Mouse (Mus musculus) spleen, postnatal 4 days (tissue): ENCODE results near the gene Lyrm7.
"Not testable (repeated sequence)": the region's sequence is repeated elsewhere in the genome, so short reads cannot be mapped to it uniquely, and the experiment has no call there.

Source experiments
- DNase-seq, 2 experiments: peaks; one replicate each; pipeline ENCODE4 v3.0.0; 2022; ENCODE audit warnings: low spot score in 2 of 2

Gene Lyrm7

GRCm38 (mm10) chr11:54881051-54881474, 20.3 kb upstream of the Lyrm7 start:
- no peak for DNase-seq

GRCm38 (mm10) chr11:54879922-54880321, 19.2 kb upstream of the Lyrm7 start:
- DNase-seq, result no peak

GRCm38 (mm10) chr11:54879434-54879833, 18.7 kb upstream of the Lyrm7 start:
- DNase-seq, result peak in 1 of 2 experiments; percentile 33

GRCm38 (mm10) chr11:54878893-54879292, 18.2 kb upstream of the Lyrm7 start:
- no peak for DNase-seq

GRCm38 (mm10) chr11:54876031-54876430, 15.3 kb upstream of the Lyrm7 start:
- DNase-seq, result no peak

- no peak for DNase-seq
These were observed 11.3 kb upstream of the Lyrm7 start for GRCm38 (mm10) chr11:54871831-54872537.

GRCm38 (mm10) chr11:54869318-54869717, 8.6 kb upstream of the Lyrm7 start:
- DNase-seq, result no peak

GRCm38 (mm10) chr11:54868445-54868844, 7.7 kb upstream of the Lyrm7 start:
- DNase-seq, result no peak

GRCm38 (mm10) chr11:54867903-54868434, 7.3 kb upstream of the Lyrm7 start:
- DNase-seq, result no peak

GRCm38 (mm10) chr11:54867049-54867385, 6.3 kb upstream of the Lyrm7 start:
- DNase-seq, result no peak

GRCm38 (mm10) chr11:54866119-54867048, 5.7 kb upstream of the Lyrm7 start, which contains the start of gene Hint1:
Hint1 (plus strand) TSS chr11:54866383.
- DNase-seq, result peak; percentile 92 to 97

- DNase-seq, result no peak
These were observed 4.8 kb upstream of the Lyrm7 start for GRCm38 (mm10) chr11:54865330-54866085.

- DNase-seq, result peak in 1 of 2 experiments; percentile 39
These were observed 2.2 kb upstream of the Lyrm7 start for GRCm38 (mm10) chr11:54862621-54863520.

- DNase-seq, result no peak
These were observed 1.0 kb upstream of the Lyrm7 start for GRCm38 (mm10) chr11:54861471-54862420.

GRCm38 (mm10) chr11:54859322-54860165, 1.2 kb downstream of the Lyrm7 start:
- DNase-seq, result no peak

- DNase-seq, result not testable (repeated sequence)
These were observed 1.8 kb downstream of the Lyrm7 start for GRCm38 (mm10) chr11:54858880-54859279.

- no peak for DNase-seq
These were observed 9.1 kb downstream of the Lyrm7 start for GRCm38 (mm10) chr11:54851656-54852055.

GRCm38 (mm10) chr11:54849961-54850758, 10.6 kb downstream of the Lyrm7 start:
- DNase-seq, result no peak
